Mouse (Mus musculus) large intestine, adult 2 months (tissue): ENCODE data around the gene Olfr221. TPM values are rescaled to one million over a fixed set of nuclear protein-coding genes. Genes with fewer than 3 reads are reported as not detected.

ENCODE experiments used
- polyA plus RNA-seq: library from polyadenylated mRNA; depleted of rRNA; stranded (reverse); fragments of >200 nt; gene quantifications from 2 replicates; pipeline ENCODE4 v1.2.3, GENCODE M21; 2012; rRNA removed

Olfr221 gene
- polyA plus RNA-seq, 1 experiment: not detected

Other genes starting within 250 kb of the Olfr221 start
- not detected in 2 replicates for gene AY358078, start 242.4 kb downstream of the Olfr221 start, polyA plus RNA-seq
- not detected in 2 replicates for gene Ear6, start 188.8 kb downstream of the Olfr221 start, polyA plus RNA-seq
- 32.7 and 42.6 TPM in 2 replicates for gene Mettl17, start 157.6 kb downstream of the Olfr221 start, polyA plus RNA-seq
- gene Slc39a2, start 149.6 kb downstream of the Olfr221 start, polyA plus RNA-seq: 0.62 and 0.69 TPM in 2 replicates
- gene Ndrg2, start 128.3 kb downstream of the Olfr221 start, polyA plus RNA-seq: 32.4 and 33.6 TPM in 2 replicates
- gene Tppp2, start 124.0 kb downstream of the Olfr221 start, polyA plus RNA-seq: not detected in 2 replicates
- gene Rnase13, start 119.7 kb downstream of the Olfr221 start, polyA plus RNA-seq: not detected in 2 replicates
- 21.2 and 22.0 TPM in 2 replicates for gene Arhgef40, start 57.7 kb downstream of the Olfr221 start, polyA plus RNA-seq
- 73.8 and 101 TPM in 2 replicates for gene Tmem253, start 26.8 kb downstream of the Olfr221 start, polyA plus RNA-seq
- 39.7 and 54.2 TPM in 2 replicates for gene Zfp219, start 21.7 kb downstream of the Olfr221 start, polyA plus RNA-seq
- 83.7 and 86.7 TPM in 2 replicates for gene Hnrnpc, start 61.6 kb upstream of the Olfr221 start, polyA plus RNA-seq
- gene Rpgrip1, start 68.2 kb upstream of the Olfr221 start, polyA plus RNA-seq: 0.84 and 1.6 TPM in 2 replicates
- 10.9 and 11.5 TPM in 2 replicates for gene Supt16, start 155.0 kb upstream of the Olfr221 start, polyA plus RNA-seq
- 20.0 and 23.9 TPM in 2 replicates for gene Chd8, start 215.3 kb upstream of the Olfr221 start, polyA plus RNA-seq
- 21.6 and 28.6 TPM in 2 replicates for gene Tox4, start 236.7 kb upstream of the Olfr221 start, polyA plus RNA-seq
- gene Rab2b, start 237.1 kb upstream of the Olfr221 start, polyA plus RNA-seq: 3.6 and 4.8 TPM in 2 replicates